Mouse (Mus musculus) hindbrain, embryonic 11.5 days (tissue): ENCODE measurements around the gene Gdf15. TPM values are rescaled to one million over a fixed set of nuclear protein-coding genes. Genes with fewer than 3 reads are reported as not detected.

Experiments
- ATAC-seq: fragments of 200-750 bp; cut with Nextera tagmentation; 2 replicates; pipeline ENCODE4 v1.8.0; 2017; ENCODE audit warnings: mild to moderate bottlenecking, moderate TSS enrichment, moderate library complexity; ENCODE audit not compliant: low FRiP score
- DNase-seq: peaks from one replicate; pipeline ENCODE4 v3.0.0-alpha.2; 2015; ENCODE audit warnings: low spot score
- H3K27ac ChIP-seq: fragments of 300-500 bp; sonication (generic); 2 replicates; pipeline ENCODE4 v1.5.1; 2014; ENCODE audit warnings: mild to moderate bottlenecking, low read depth, low read length
- H3K27me3 ChIP-seq: fragments of 300-500 bp; sonication (generic); 2 replicates; pipeline ENCODE4 v1.6.1; 2014; ENCODE audit warnings: mild to moderate bottlenecking, low read length, moderate library complexity, mixed read lengths; ENCODE audit not compliant: control insufficient read depth, insufficient read depth
- H3K36me3 ChIP-seq: fragments of 300-500 bp; sonication (generic); 2 replicates; pipeline ENCODE4 v1.6.1; 2014; ENCODE audit warnings: mild to moderate bottlenecking, low read length, moderate library complexity, mixed read lengths; ENCODE audit not compliant: control insufficient read depth, insufficient read depth
- H3K4me1 ChIP-seq: fragments of 300-500 bp; sonication (generic); replicated peaks from 2 replicates; pipeline ENCODE4 v1.6.1; 2014; ENCODE audit warnings: low read length, mixed read lengths; ENCODE audit not compliant: control insufficient read depth, insufficient read depth
- H3K4me2 ChIP-seq: fragments of 300-500 bp; sonication (generic); replicated peaks from 2 replicates; pipeline ENCODE4 v1.6.1; 2014; ENCODE audit warnings: mild to moderate bottlenecking, low read depth, low read length
- H3K4me3 ChIP-seq: fragments of 300-500 bp; sonication (generic); 2 replicates; pipeline ENCODE4 v1.5.1; 2014; ENCODE audit warnings: low read depth, low read length
- H3K9ac ChIP-seq: fragments of 300-500 bp; sonication (generic); 2 replicates; pipeline ENCODE4 v1.6.1; 2014; ENCODE audit warnings: low read depth, low read length
- H3K9me3 ChIP-seq: fragments of 300-500 bp; sonication (generic); 2 replicates; pipeline ENCODE4 v1.6.1; 2016; ENCODE audit warnings: low read length; ENCODE audit not compliant: control insufficient read depth
- WGBS: fragments of 180-500 bp; shearing (Covaris S2); extraction: QIAGEN DNeasy Blood & Tissue Kit; methylation state at CpG from one replicate; pipeline ENCODE4 v1.1.7; 2014; 5-methylcytosine and 5-hydroxymethylcytosine counted together
- polyA plus RNA-seq: library from polyadenylated mRNA; unstranded; fragments of >200 nt; fragmentation: Nextera tagmentation; extraction: Ambion mirVana; gene quantifications from 2 replicates; pipeline ENCODE4 v1.2.1, GENCODE M21; 2014

The Gdf15 gene
- polyA plus RNA-seq, 1 experiment from 2014 or later = not detected

DNA sequence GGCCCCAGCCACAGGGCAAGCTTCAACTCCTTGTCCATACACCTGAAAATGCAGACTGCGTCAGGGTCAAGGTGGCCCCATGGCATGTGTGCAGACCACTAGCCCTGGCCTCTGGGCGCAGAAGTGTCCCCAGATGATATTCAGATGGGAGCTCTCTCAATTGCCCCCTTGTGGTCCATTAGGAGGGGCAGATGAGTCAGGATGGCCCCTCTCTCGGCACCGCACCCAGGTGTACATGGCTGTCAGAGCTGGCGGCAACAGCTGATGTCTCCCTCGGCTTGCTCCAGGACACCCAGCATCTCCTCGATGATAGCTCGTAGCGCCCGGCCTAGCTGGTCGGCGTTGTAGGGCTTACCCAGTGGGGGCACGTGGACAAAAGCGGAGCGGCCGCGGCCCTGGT, 18.1 kb upstream of the Gdf15 start:
- ATAC-seq (no peak), DNase-seq (no peak)
- Histone ChIP-seq H3K9me3 (no peaks in the 10 kb centered on the region), H3K9ac (no peak overlapping the region), H3K4me3 (no peak overlapping the region), H3K36me3 (peaks cover 15% of the 10 kb centered on the region; the same call in 1 of the 2 replicates), H3K4me1 (peaks cover 14% of the 10 kb centered on the region), H3K4me2 (no peak overlapping the region), H3K27me3 (no peaks in the 10 kb centered on the region), H3K27ac (no peak overlapping the region)
- WGBS = 97% methylated on average over 17 of the region's 17 CpGs

DNA sequence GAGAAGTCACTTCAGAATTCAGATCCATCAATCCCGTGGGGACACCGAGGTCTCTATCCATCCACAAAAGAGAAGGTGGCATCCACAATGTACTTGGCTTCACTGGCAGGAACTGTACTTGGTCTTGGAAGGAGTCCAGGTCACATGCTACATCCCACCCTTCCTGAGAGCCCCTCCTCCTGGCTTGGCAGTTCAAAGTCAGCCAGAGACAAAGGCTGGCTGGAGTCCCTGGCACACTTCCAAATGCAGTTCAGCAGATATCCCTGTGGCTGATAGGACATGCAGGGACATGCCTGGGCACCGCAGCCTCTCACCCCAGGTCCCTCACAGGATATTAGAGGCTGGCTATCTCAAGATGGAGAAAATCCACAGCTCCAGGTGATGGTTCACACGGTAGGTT, 17.1 kb upstream of the Gdf15 start:
- peak; percentile 30; the same call in 1 of the 2 replicates for ATAC-seq
- DNase-seq = no peak
- no peaks in the 10 kb centered on the region for H3K9me3 ChIP-seq
- H3K27ac ChIP-seq = peak overlapping the region; percentile 30
- no peak overlapping the region for H3K4me2 ChIP-seq
- no peaks in the 10 kb centered on the region for H3K27me3 ChIP-seq
- peaks cover 11% of the 10 kb centered on the region for H3K4me1 ChIP-seq
- H3K4me3 ChIP-seq = no peak overlapping the region
- no peak overlapping the region for H3K9ac ChIP-seq
- WGBS = 77% methylated on average over 4 of the region's 4 CpGs
- peaks cover 10% of the 10 kb centered on the region; the same call in 1 of the 2 replicates for H3K36me3 ChIP-seq

- Histone ChIP-seq H3K4me1 (peaks cover 11% of the 10 kb centered on the region), H3K4me2 (no peak overlapping the region), H3K9ac (no peak overlapping the region), H3K27ac (peak overlapping the region; percentile 30), H3K4me3 (no peak overlapping the region), H3K27me3 (no peaks in the 10 kb centered on the region), H3K9me3 (no peaks in the 10 kb centered on the region), H3K36me3 (peaks cover 7% of the 10 kb centered on the region; the same call in 1 of the 2 replicates)
- no peak for DNase-seq
- 68% methylated on average over 3 of the region's 3 CpGs for WGBS
- ATAC-seq = no peak
Observed at GRCm38 (mm10) chr8:70648921-70649320, 16.7 kb upstream of the Gdf15 start.

GRCm38 (mm10) chr8:70648164-70648442, 15.8 kb upstream of the Gdf15 start:
- H3K4me2 ChIP-seq = no peak overlapping the region
- ATAC-seq = no peak
- H3K9ac ChIP-seq = no peak overlapping the region
- no peaks in the 10 kb centered on the region for H3K27me3 ChIP-seq
- H3K4me1 ChIP-seq = peaks cover 11% of the 10 kb centered on the region; the same call in 1 of the 2 replicates
- no peaks in the 10 kb centered on the region for H3K9me3 ChIP-seq
- no peak for DNase-seq
- no peak overlapping the region for H3K4me3 ChIP-seq
- WGBS = 10% methylated on average over 1 of the region's 1 CpGs
- peaks cover 7% of the 10 kb centered on the region; the same call in 1 of the 2 replicates for H3K36me3 ChIP-seq
- H3K27ac ChIP-seq = peak overlapping the region; percentile 78

DNA sequence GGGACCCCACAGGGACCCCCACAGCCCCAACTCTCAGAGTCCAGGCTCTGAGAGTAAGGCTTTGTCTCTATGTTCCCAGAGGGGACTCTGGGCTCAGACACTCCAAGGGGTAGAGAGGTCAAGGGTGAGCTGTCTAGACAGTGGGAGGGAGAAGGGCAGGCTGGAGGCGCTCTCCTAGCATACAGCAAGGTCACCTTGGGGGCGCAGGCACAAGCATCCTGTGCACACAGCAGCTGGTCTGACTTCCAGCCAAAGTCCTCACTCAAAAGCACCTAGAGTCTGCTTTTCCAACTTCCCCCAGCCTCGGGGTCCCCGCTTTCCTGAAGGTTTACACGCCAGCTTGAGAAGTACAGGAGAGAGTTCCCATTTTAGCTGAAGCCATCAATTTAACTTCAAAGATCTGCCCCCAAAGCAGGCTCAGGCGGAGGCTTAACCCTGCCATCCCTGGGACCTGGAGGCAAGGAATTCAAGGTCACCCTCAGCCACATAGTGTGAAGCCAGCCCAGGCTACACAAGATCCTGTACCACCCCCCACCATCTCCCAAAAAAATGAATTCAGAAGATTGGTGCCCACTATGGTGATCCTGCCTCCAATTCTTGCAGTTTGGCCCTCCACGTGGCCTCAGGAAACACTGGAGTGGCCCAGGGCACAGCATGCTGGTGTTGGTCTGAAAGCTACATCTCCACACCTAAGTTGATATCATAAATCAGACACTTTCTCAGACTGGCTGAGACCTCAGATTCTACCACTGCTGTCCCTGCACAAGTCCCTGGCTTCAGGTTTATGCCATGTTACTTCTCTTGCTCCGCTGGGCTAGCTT, 15.3 kb upstream of the Gdf15 start:
- H3K9me3 ChIP-seq = no peaks in the 10 kb centered on the region
- peak; percentile 59 for ATAC-seq
- DNase-seq = peak; percentile 63
- H3K27me3 ChIP-seq = no peaks in the 10 kb centered on the region
- peaks cover 11% of the 10 kb centered on the region; the same call in 1 of the 2 replicates for H3K4me1 ChIP-seq
- H3K4me2 ChIP-seq = no peak overlapping the region
- no peak overlapping the region for H3K4me3 ChIP-seq
- peaks cover 7% of the 10 kb centered on the region; the same call in 1 of the 2 replicates for H3K36me3 ChIP-seq
- H3K9ac ChIP-seq = peak overlapping the region; percentile 8; the same call in 1 of the 2 replicates
- H3K27ac ChIP-seq = peak overlapping the region; percentile 78
- 46% methylated on average over 8 of the region's 8 CpGs for WGBS

DNA sequence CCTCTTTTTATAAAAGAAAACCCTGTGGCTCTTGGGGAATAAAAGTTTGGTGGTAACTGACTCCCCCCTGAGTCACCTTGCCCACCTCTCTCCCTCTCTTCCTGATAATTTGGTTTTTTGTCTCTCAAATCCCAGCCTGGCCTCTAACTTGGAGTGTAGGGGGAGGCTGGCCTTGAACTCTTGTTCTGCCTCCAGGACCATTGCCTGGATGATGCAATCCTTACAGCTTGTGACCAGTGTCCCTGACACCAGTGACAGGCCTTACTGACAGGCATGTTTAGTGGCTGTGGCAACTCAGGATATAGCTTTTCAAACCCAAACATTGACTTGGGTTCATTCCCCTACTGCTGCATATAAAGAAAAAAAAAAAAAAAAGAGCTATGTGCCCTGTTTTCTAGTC, 14.5 kb upstream of the Gdf15 start:
- ATAC-seq = peak; percentile 1; the same call in 1 of the 2 replicates
- H3K9ac ChIP-seq = no peak overlapping the region
- H3K27ac ChIP-seq = peak overlapping the region; percentile 78; the same call in 1 of the 2 replicates

GRCm38 (mm10) chr8:70646369-70646768, 14.1 kb upstream of the Gdf15 start:
- Histone ChIP-seq H3K9ac (no peak overlapping the region), H3K36me3 (peaks cover 7% of the 10 kb centered on the region; the same call in 1 of the 2 replicates), H3K27me3 (no peaks in the 10 kb centered on the region), H3K4me2 (no peak overlapping the region), H3K4me1 (peaks cover 11% of the 10 kb centered on the region; the same call in 1 of the 2 replicates), H3K9me3 (no peaks in the 10 kb centered on the region), H3K4me3 (no peak overlapping the region), H3K27ac (no peak overlapping the region)
- ATAC-seq (no peak), DNase-seq (no peak)
- 69% methylated on average over 6 of the region's 6 CpGs for WGBS

More for the DNA sequence above, 14.5 kb upstream of the Gdf15 start:
- H3K9me3 ChIP-seq = no peaks in the 10 kb centered on the region
- H3K4me2 ChIP-seq = no peak overlapping the region
- peaks cover 11% of the 10 kb centered on the region; the same call in 1 of the 2 replicates for H3K4me1 ChIP-seq
- no peak for DNase-seq
- peaks cover 7% of the 10 kb centered on the region; the same call in 1 of the 2 replicates for H3K36me3 ChIP-seq
- H3K27me3 ChIP-seq = no peaks in the 10 kb centered on the region
- no peak overlapping the region for H3K4me3 ChIP-seq

DNA sequence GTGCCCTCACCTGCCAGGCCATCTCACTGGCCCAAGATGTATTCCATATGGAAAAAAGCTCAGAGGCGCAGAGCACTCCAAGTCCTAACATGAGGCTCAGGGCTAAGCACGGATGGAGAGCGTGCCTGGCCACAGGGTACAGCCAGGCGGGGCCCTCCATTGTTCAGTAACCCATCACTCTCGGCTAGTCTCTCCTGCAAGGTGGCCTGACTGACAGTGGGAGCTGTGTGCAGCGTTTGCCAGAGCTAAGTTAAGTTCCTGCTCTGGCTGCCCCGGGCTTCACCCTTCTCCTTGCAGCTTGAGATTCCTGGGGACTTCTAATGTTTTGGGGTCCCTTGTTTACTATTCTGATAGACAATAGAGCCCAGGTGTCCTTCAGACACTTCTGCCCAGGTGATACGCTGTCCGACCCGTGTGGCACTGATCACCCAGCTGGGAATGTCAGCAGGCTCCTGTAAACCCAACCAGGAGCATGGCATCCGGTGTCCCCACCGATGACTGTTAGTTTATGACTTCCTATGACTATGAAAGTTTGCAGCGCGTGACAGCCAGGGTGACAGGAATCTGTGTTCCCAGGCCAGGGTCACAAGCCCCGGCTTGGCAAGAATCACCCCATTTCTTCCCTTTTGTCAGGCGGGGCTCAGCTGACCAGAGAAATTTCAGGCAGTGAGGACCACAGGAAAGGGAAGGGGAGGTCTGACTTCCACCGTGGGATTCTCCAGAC, 13.4 kb upstream of the Gdf15 start:
- H3K4me2 ChIP-seq = no peak overlapping the region
- H3K9ac ChIP-seq = no peak overlapping the region
- H3K27me3 ChIP-seq = no peaks in the 10 kb centered on the region
- H3K36me3 ChIP-seq = peaks cover 7% of the 10 kb centered on the region; the same call in 1 of the 2 replicates
- DNase-seq (no peak), ATAC-seq (no peak)
- no peaks in the 10 kb centered on the region for H3K9me3 ChIP-seq
- no peak overlapping the region for H3K27ac ChIP-seq
- 63% methylated on average over 17 of the region's 17 CpGs for WGBS
- peaks cover 11% of the 10 kb centered on the region; the same call in 1 of the 2 replicates for H3K4me1 ChIP-seq
- H3K4me3 ChIP-seq = no peak overlapping the region
